Mouse (Mus musculus): Measurements from ENCODE around the gene Spats2. TPM values are rescaled to one million over a fixed set of nuclear protein-coding genes. Genes with fewer than 3 reads are reported as not detected.
"Not testable (repeated sequence)": the region's sequence is repeated elsewhere in the genome, so short reads cannot be mapped to it uniquely, and the experiment has no call there.

The Spats2 gene
- polyA plus RNA-seq (2015; fragmentation: Nextera tagmentation; extraction: Ambion mirVana), result 32.3 and 34.9 TPM in 2 replicates

- no peaks in the 10 kb centered on the region for H3K9me3 ChIP-seq
- peak within 1 kb of the TSS; percentile 62 for H3K9ac ChIP-seq
- H3K4me2 ChIP-seq, result peak within 1 kb of the TSS; percentile 86
- H3K36me3 ChIP-seq, result no peaks in the 10 kb centered on the region
- H3K4me1 ChIP-seq (replicated peaks), result peaks cover 34% of the 10 kb centered on the region
- H3K27ac ChIP-seq (replicated peaks), result peak within 1 kb of the TSS; percentile 96
- 2% methylated on average over 12 of the region's 12 CpGs for WGBS
- no peak for ATAC-seq (ENCODE audit: low FRiP score, low read depth)
- no peaks in the 10 kb centered on the region for H3K27me3 ChIP-seq
- H3K4me3 ChIP-seq, result peak within 1 kb of the TSS; percentile 85
Observed at GRCm38 (mm10) chr15:99125711-99126080, at the start of gene Spats2. Spats2 (plus strand) TSS chr15:99125916.

- not testable (repeated sequence) for H3K9ac ChIP-seq; H3K9me3 ChIP-seq; H3K36me3 ChIP-seq; ATAC-seq (ENCODE audit: low FRiP score, low read depth); H3K27ac ChIP-seq (replicated peaks); H3K4me3 ChIP-seq; H3K27me3 ChIP-seq
- WGBS, result 97% methylated on average over 3 of the region's 3 CpGs
- peak overlapping the region; percentile 97 for H3K4me2 ChIP-seq
- peaks cover 17% of the 10 kb centered on the region for H3K4me1 ChIP-seq (replicated peaks)
Observed at GRCm38 (mm10) chr15:99076011-99076410, 49.7 kb upstream of the Spats2 start.

- H3K27me3 ChIP-seq, result no peaks in the 10 kb centered on the region; the same call in 1 of the 2 replicates
- no peak overlapping the region for H3K9ac ChIP-seq
- no peaks in the 10 kb centered on the region for H3K9me3 ChIP-seq
- WGBS, result 82% methylated on average over 15 of the region's 15 CpGs
- no peak overlapping the region for H3K4me2 ChIP-seq
- ATAC-seq (ENCODE audit: low FRiP score, low read depth), result no peak
- H3K4me1 ChIP-seq (replicated peaks), result peaks cover 17% of the 10 kb centered on the region
- no peak overlapping the region for H3K4me3 ChIP-seq
- H3K36me3 ChIP-seq, result no peaks in the 10 kb centered on the region
- H3K27ac ChIP-seq (replicated peaks), result no peak overlapping the region
Observed at GRCm38 (mm10) chr15:99078181-99078910, 47.4 kb upstream of the Spats2 start.

- no peaks in the 10 kb centered on the region for H3K9me3 ChIP-seq
- H3K36me3 ChIP-seq, result no peaks in the 10 kb centered on the region
- H3K4me1 ChIP-seq (replicated peaks), result peaks cover 10% of the 10 kb centered on the region
- peaks cover 13% of the 10 kb centered on the region for H3K27me3 ChIP-seq
- no peak for ATAC-seq (ENCODE audit: low FRiP score, low read depth)
- no peak overlapping the region for H3K4me3 ChIP-seq
- no peak overlapping the region for H3K27ac ChIP-seq (replicated peaks)
- H3K4me2 ChIP-seq, result no peak overlapping the region
- no peak overlapping the region for H3K9ac ChIP-seq
- WGBS, result 90% methylated on average over 3 of the region's 3 CpGs
Observed at GRCm38 (mm10) chr15:99079804-99080203, 45.9 kb upstream of the Spats2 start.

- no peak overlapping the region for H3K9ac ChIP-seq
- no peak overlapping the region for H3K4me2 ChIP-seq
- WGBS, result 94% methylated on average over 12 of the region's 12 CpGs
- ATAC-seq (ENCODE audit: low FRiP score, low read depth), result no peak
- no peaks in the 10 kb centered on the region for H3K4me1 ChIP-seq (replicated peaks)
- H3K4me3 ChIP-seq, result no peak overlapping the region
- no peak overlapping the region for H3K27ac ChIP-seq (replicated peaks)
- H3K36me3 ChIP-seq, result no peaks in the 10 kb centered on the region
- no peaks in the 10 kb centered on the region for H3K9me3 ChIP-seq
- peaks cover 38% of the 10 kb centered on the region for H3K27me3 ChIP-seq
Observed at GRCm38 (mm10) chr15:99082322-99082721, 43.4 kb upstream of the Spats2 start.

- WGBS, result 89% methylated on average over 16 of the region's 16 CpGs
- H3K27me3 ChIP-seq, result peaks cover 43% of the 10 kb centered on the region
- H3K9ac ChIP-seq, result no peak overlapping the region
- no peak overlapping the region for H3K4me3 ChIP-seq
- no peaks in the 10 kb centered on the region for H3K4me1 ChIP-seq (replicated peaks)
- H3K9me3 ChIP-seq, result no peaks in the 10 kb centered on the region
- ATAC-seq (ENCODE audit: low FRiP score, low read depth), result no peak
- H3K27ac ChIP-seq (replicated peaks), result no peak overlapping the region
- H3K4me2 ChIP-seq, result no peak overlapping the region
- no peaks in the 10 kb centered on the region for H3K36me3 ChIP-seq
Observed at GRCm38 (mm10) chr15:99082840-99083239, 42.9 kb upstream of the Spats2 start.

GRCm38 (mm10) chr15:99083258-99083657 lies 42.5 kb upstream of the Spats2 start:
- Histone ChIP-seq H3K9ac (no peak overlapping the region), H3K27ac (replicated peaks) (no peak overlapping the region), H3K27me3 (peaks cover 47% of the 10 kb centered on the region), H3K36me3 (no peaks in the 10 kb centered on the region), H3K4me1 (replicated peaks) (peaks cover 3% of the 10 kb centered on the region; the same call in 1 of the 2 replicates), H3K4me2 (no peak overlapping the region), H3K9me3 (no peaks in the 10 kb centered on the region), H3K4me3 (no peak overlapping the region)
- ATAC-seq (ENCODE audit: low FRiP score, low read depth), result no peak
- WGBS, result 71% methylated on average over 9 of the region's 9 CpGs

- Histone ChIP-seq H3K27ac (replicated peaks) (no peak overlapping the region), H3K9me3 (no peaks in the 10 kb centered on the region), H3K4me3 (no peak overlapping the region), H3K4me2 (no peak overlapping the region), H3K9ac (no peak overlapping the region), H3K4me1 (replicated peaks) (peaks cover 6% of the 10 kb centered on the region; the same call in 1 of the 2 replicates), H3K36me3 (no peaks in the 10 kb centered on the region), H3K27me3 (peaks cover 54% of the 10 kb centered on the region)
- no peak for ATAC-seq (ENCODE audit: low FRiP score, low read depth)
- WGBS, result 10% methylated on average over 11 of the region's 11 CpGs
Observed at GRCm38 (mm10) chr15:99083867-99084557, 41.7 kb upstream of the Spats2 start.

- WGBS, result 12% methylated on average over 19 of the region's 19 CpGs
- H3K4me2 ChIP-seq, result no peak overlapping the region
Observed at GRCm38 (mm10) chr15:99084618-99085017, 41.1 kb upstream of the Spats2 start.

GRCm38 (mm10) chr15:99085997-99086396 lies 39.7 kb upstream of the Spats2 start:
- H3K9ac ChIP-seq, result no peak overlapping the region
- ATAC-seq (ENCODE audit: low FRiP score, low read depth), result no peak
- no peaks in the 10 kb centered on the region for H3K9me3 ChIP-seq
- H3K36me3 ChIP-seq, result no peaks in the 10 kb centered on the region
- H3K27ac ChIP-seq (replicated peaks), result no peak overlapping the region
- peaks cover 10% of the 10 kb centered on the region; the same call in 1 of the 2 replicates for H3K4me1 ChIP-seq (replicated peaks)
- peaks cover 65% of the 10 kb centered on the region for H3K27me3 ChIP-seq
- WGBS, result 78% methylated on average over 4 of the region's 4 CpGs
- no peak overlapping the region for H3K4me3 ChIP-seq
- H3K4me2 ChIP-seq, result no peak overlapping the region

More at GRCm38 (mm10) chr15:99084618-99085017, 41.1 kb upstream of the Spats2 start:
- no peak overlapping the region for H3K27ac ChIP-seq (replicated peaks)
- H3K9me3 ChIP-seq, result no peaks in the 10 kb centered on the region
- H3K9ac ChIP-seq, result no peak overlapping the region
- peaks cover 60% of the 10 kb centered on the region for H3K27me3 ChIP-seq
- no peak for ATAC-seq (ENCODE audit: low FRiP score, low read depth)
- peaks cover 6% of the 10 kb centered on the region; the same call in 1 of the 2 replicates for H3K4me1 ChIP-seq (replicated peaks)
- H3K4me3 ChIP-seq, result no peak overlapping the region
- no peaks in the 10 kb centered on the region for H3K36me3 ChIP-seq

GRCm38 (mm10) chr15:99087253-99088075 lies 38.3 kb upstream of the Spats2 start, which contains the start of gene C1ql4:
C1ql4 (minus strand) TSS chr15:99087817.
- no peak within 1 kb of the TSS for H3K9ac ChIP-seq
- ATAC-seq (ENCODE audit: low FRiP score, low read depth), result no peak
- no peaks in the 10 kb centered on the region for H3K36me3 ChIP-seq
- H3K4me2 ChIP-seq, result peak within 1 kb of the TSS; percentile 42
- H3K27me3 ChIP-seq, result peaks cover 65% of the 10 kb centered on the region
- H3K9me3 ChIP-seq, result no peaks in the 10 kb centered on the region
- WGBS, result 5% methylated on average over 60 of the region's 60 CpGs
- H3K27ac ChIP-seq (replicated peaks), result no peak within 1 kb of the TSS
- H3K4me1 ChIP-seq (replicated peaks), result peaks cover 10% of the 10 kb centered on the region; the same call in 1 of the 2 replicates
- H3K4me3 ChIP-seq, result peak within 1 kb of the TSS; percentile 25

Measured in hindbrain, embryonic 15.5 days (tissue).